Mouse (Mus musculus) hindbrain, embryonic 14.5 days (tissue): ENCODE measurements around the gene Mrpl37. TPM values are rescaled to one million over a fixed set of nuclear protein-coding genes. Genes with fewer than 3 reads are reported as not detected.

Source experiments
- ATAC-seq: fragments of 200-750 bp; cut with Nextera tagmentation; 2 replicates; pipeline ENCODE4 v1.8.0; 2017; ENCODE audit warnings: moderate number of reproducible peaks, mild to moderate bottlenecking, moderate TSS enrichment, moderate library complexity; ENCODE audit not compliant: low FRiP score
- DNase-seq: peaks from one replicate; pipeline ENCODE4 v3.0.0-alpha.2; 2015; ENCODE audit warnings: low spot score
- H3K27ac ChIP-seq: fragments of 300-500 bp; sonication (generic); 2 replicates; pipeline ENCODE4 v1.5.1; 2014; ENCODE audit warnings: mild to moderate bottlenecking, moderate library complexity
- H3K27me3 ChIP-seq: fragments of 300-500 bp; sonication (generic); 2 replicates; pipeline ENCODE4 v1.6.1; 2014; ENCODE audit warnings: mild to moderate bottlenecking, low read length, mixed read lengths; ENCODE audit not compliant: control insufficient read depth, insufficient read depth
- H3K36me3 ChIP-seq: fragments of 300-500 bp; sonication (generic); replicated peaks from 2 replicates; pipeline ENCODE4 v1.6.1; 2014; ENCODE audit not compliant: control insufficient read depth, insufficient read depth
- H3K4me1 ChIP-seq: fragments of 300-500 bp; sonication (generic); replicated peaks from 2 replicates; pipeline ENCODE4 v1.6.1; 2014; ENCODE audit warnings: antibody characterized with exemption, low read length, mixed read lengths; ENCODE audit not compliant: control insufficient read depth, insufficient read depth
- H3K4me2 ChIP-seq: fragments of 300-500 bp; sonication (generic); replicated peaks from 2 replicates; pipeline ENCODE4 v1.6.1; 2014; ENCODE audit warnings: mild to moderate bottlenecking, moderate library complexity
- H3K4me3 ChIP-seq: fragments of 300-500 bp; sonication (generic); replicated peaks from 2 replicates; pipeline ENCODE4 v1.5.1; 2014; ENCODE audit warnings: mild to moderate bottlenecking, low read length
- H3K9ac ChIP-seq: fragments of 300-500 bp; sonication (generic); 2 replicates; pipeline ENCODE4 v1.6.1; 2014
- H3K9me3 ChIP-seq: fragments of 300-500 bp; sonication (generic); 2 replicates; pipeline ENCODE4 v1.6.1; 2016; ENCODE audit warnings: low read length; ENCODE audit not compliant: control insufficient read depth
- WGBS: fragments of 180-500 bp; shearing (Covaris S2); extraction: QIAGEN DNeasy Blood & Tissue Kit; methylation state at CpG from one replicate; pipeline ENCODE4 v1.1.7; 2014; 5-methylcytosine and 5-hydroxymethylcytosine counted together
- polyA plus RNA-seq: library from polyadenylated mRNA; unstranded; fragments of >200 nt; fragmentation: Nextera tagmentation; extraction: Ambion mirVana; gene quantifications from 2 replicates; pipeline ENCODE4 v1.2.1, GENCODE M21; 2014

Mrpl37 gene
- polyA plus RNA-seq, 1 experiment from 2014 or later: 86.2 TPM

GRCm38 (mm10) chr4:107006807-107007206 is 59.9 kb downstream of the Mrpl37 start:
- Histone ChIP-seq H3K4me3 (no peak overlapping the region), H3K27ac (no peak overlapping the region), H3K27me3 (no peaks in the 10 kb centered on the region), H3K4me1 (peaks cover 14% of the 10 kb centered on the region), H3K9me3 (no peaks in the 10 kb centered on the region), H3K36me3 (peaks cover 9% of the 10 kb centered on the region; the same call in 1 of the 2 replicates), H3K9ac (no peak overlapping the region), H3K4me2 (no peak overlapping the region)
- DNase-seq (no peak), ATAC-seq (no peak)
- WGBS: 95% methylated on average over 6 of the region's 6 CpGs

DNA sequence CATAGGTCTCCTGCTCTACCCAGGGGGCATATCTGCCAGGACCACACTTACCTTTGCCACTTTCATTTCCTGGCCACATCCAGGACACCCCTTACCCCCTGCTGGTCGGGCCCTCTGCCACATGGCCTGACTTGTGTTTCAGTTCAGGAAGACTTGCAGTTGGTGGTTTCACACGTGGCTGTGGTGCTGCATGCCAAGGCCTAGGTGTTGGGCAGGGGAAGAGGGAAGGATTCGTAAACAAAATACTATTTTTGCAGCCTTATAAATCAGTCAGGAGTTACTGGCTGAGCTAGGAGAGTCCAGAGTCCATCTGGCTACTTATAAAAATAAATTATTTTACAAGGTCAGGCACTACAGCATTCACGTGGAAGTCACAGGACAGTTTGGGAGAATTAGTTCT is 60.4 kb downstream of the Mrpl37 start:
- peaks cover 20% of the 10 kb centered on the region for H3K4me1 ChIP-seq
- 83% methylated on average over 4 of the region's 4 CpGs for WGBS

More for the DNA sequence above, 60.4 kb downstream of the Mrpl37 start:
- no peak overlapping the region for H3K9ac ChIP-seq
- H3K9me3 ChIP-seq: no peaks in the 10 kb centered on the region
- H3K4me3 ChIP-seq: no peak overlapping the region
- peaks cover 9% of the 10 kb centered on the region; the same call in 1 of the 2 replicates for H3K36me3 ChIP-seq
- H3K4me2 ChIP-seq: no peak overlapping the region
- DNase-seq (no peak), ATAC-seq (no peak)
- no peaks in the 10 kb centered on the region for H3K27me3 ChIP-seq
- H3K27ac ChIP-seq: no peak overlapping the region

Other genes starting within 250 kb of the Mrpl37 start
- gene Ssbp3, start 156.2 kb downstream of the Mrpl37 start, polyA plus RNA-seq: 93.0 and 100 TPM in 2 replicates
- gene Cyb5rl, start 120 bp upstream of the Mrpl37 start, polyA plus RNA-seq: 2.7 and 4.8 TPM in 2 replicates
- gene Cdcp2, start 30.0 kb upstream of the Mrpl37 start, polyA plus RNA-seq: not detected in 2 replicates
- 391 and 398 TPM in 2 replicates for gene Tmem59, start 111.5 kb upstream of the Mrpl37 start, polyA plus RNA-seq
- gene Tceanc2, start 112.2 kb upstream of the Mrpl37 start, polyA plus RNA-seq: 22.7 and 22.9 TPM in 2 replicates
- not detected in 2 replicates for gene Ldlrad1, start 142.3 kb upstream of the Mrpl37 start, polyA plus RNA-seq
- 54.1 and 57.1 TPM in 2 replicates for gene Lrrc42, start 186.7 kb upstream of the Mrpl37 start, polyA plus RNA-seq
- gene Hspb11, start 186.7 kb upstream of the Mrpl37 start, polyA plus RNA-seq: 37.3 and 46.1 TPM in 2 replicates
- not detected in 2 replicates for gene Dio1, start 240.3 kb upstream of the Mrpl37 start, polyA plus RNA-seq
- gene Yipf1, start 247.5 kb upstream of the Mrpl37 start, polyA plus RNA-seq: 65.7 and 69.0 TPM in 2 replicates